In genomic region chr16:30465680-30466298, GRCm38 (mm10) we compare ENCODE assay signal across 13 mouse cellular contexts.
A peak's percentile ranks its signal among the peaks of the same experiment; 100 is the strongest.
DNase-seq lines count a peak whose midpoint lies in the region; ATAC-seq and TF ChIP-seq lines count a peak whose summit lies in the region.
"Had no signal": no experiment of that assay in that cellular context is flagged by ENCODE, and none has a peak within 500 bp of the region (broad histone marks: within the 10 kb centered on the region; RNA-seq: fewer than 3 reads in every experiment).

No protein-coding gene starts in this region.

- no peak overlapping the region for H3K27ac ChIP-seq in lung, embryonic 15.5 days
- H3K27ac ChIP-seq in stomach, postnatal 0 days (replicated peaks), result no peak overlapping the region
- no peak overlapping the region for H3K27ac ChIP-seq in left cerebral cortex, adult 2 months
- H3K27ac ChIP-seq: forebrain, embryonic 13.5 days; hindbrain, embryonic 12.5 days; midbrain, embryonic 13.5 days had no signal

- no peaks in the 10 kb centered on the region for H3K4me1 ChIP-seq in lung, embryonic 15.5 days
- H3K4me1 ChIP-seq in lung, adult 2 months (ENCODE audit: control insufficient read depth, insufficient read depth, low read length), result no peaks in the 10 kb centered on the region
- no peaks in the 10 kb centered on the region for H3K4me1 ChIP-seq in stomach, postnatal 0 days (replicated peaks; ENCODE audit: control insufficient read depth, insufficient read depth)
- H3K4me1 ChIP-seq: forebrain, embryonic 13.5 days; hindbrain, embryonic 12.5 days; midbrain, embryonic 13.5 days had no signal

- H3K9me3 ChIP-seq in lung, embryonic 15.5 days, result no peaks in the 10 kb centered on the region; the same call in 1 of the 2 replicates
- no peaks in the 10 kb centered on the region for H3K9me3 ChIP-seq in stomach, postnatal 0 days (ENCODE audit: control insufficient read depth, low read length)

- H3K4me2 ChIP-seq in lung, embryonic 15.5 days, result no peak overlapping the region
- H3K4me2 ChIP-seq in stomach, postnatal 0 days (replicated peaks; ENCODE audit: low read depth), result no peak overlapping the region
- H3K4me2 ChIP-seq: forebrain, embryonic 13.5 days; hindbrain, embryonic 12.5 days; midbrain, embryonic 13.5 days had no signal

- 39% methylated on average over 5 of the region's 5 CpGs for WGBS in lung, embryonic 15.5 days
- 32% methylated on average over 5 of the region's 5 CpGs for WGBS in lung, adult 2 months
- 46% methylated on average over 5 of the region's 5 CpGs for WGBS in stomach, postnatal 0 days

- H3K36me3 ChIP-seq in lung, embryonic 15.5 days, result no peaks in the 10 kb centered on the region
- no peaks in the 10 kb centered on the region for H3K36me3 ChIP-seq in stomach, postnatal 0 days (ENCODE audit: control insufficient read depth, insufficient read depth, low read length)
- H3K36me3 ChIP-seq: hindbrain, embryonic 12.5 days; midbrain, embryonic 13.5 days had no signal

- DNase-seq in lung, adult 2 months, result no peak
- peak; percentile 16 for DNase-seq in adrenal gland, postnatal 10 days
- DNase-seq in heart, postnatal 4 days, result peak; percentile 30
- DNase-seq in stomach, postnatal 0 days (ENCODE audit: low spot score), result no peak
- DNase-seq in left cerebral cortex, adult 2 months (ENCODE audit: extremely low spot score in 1 of 2, low spot score in 2 of 2), result no peak
- no peak for DNase-seq in cerebellum, postnatal 14 days
- DNase-seq in cerebellum, postnatal 25 days, result no peak
- DNase-seq: thymus, adult 18-20 months had no signal

- no peak overlapping the region for H3K9ac ChIP-seq in lung, embryonic 15.5 days
- H3K9ac ChIP-seq in stomach, postnatal 0 days (ENCODE audit: low read length), result no peak overlapping the region
- H3K9ac ChIP-seq: forebrain, embryonic 13.5 days; hindbrain, embryonic 12.5 days; midbrain, embryonic 13.5 days had no signal

- TF ChIP-seq EP300 in stomach, postnatal 0 days (optimal IDR thresholded peaks at IDR 0.05), result no peak

- intact Hi-C loops in left cerebral cortex, adult 2 months (cut with DNase I), result no loop called here

- peak; percentile 62; the same call in 1 of the 2 replicates for ATAC-seq in lung, embryonic 15.5 days (ENCODE audit: borderline replicate concordance, extremely low read depth, low FRiP score, low TSS enrichment)
- peak; percentile 60; the same call in 1 of the 2 replicates for ATAC-seq in stomach, postnatal 0 days (ENCODE audit: low FRiP score, low TSS enrichment)
- ATAC-seq: activated CD4-positive, CD25-positive, alpha-beta regulatory T cell, adult 4 months; forebrain, embryonic 13.5 days; midbrain, embryonic 13.5 days had no signal

- TF ChIP-seq CTCF in lung, adult 2 months (IDR thresholded peaks at IDR 0.05; ENCODE audit: insufficient read depth, low read length), result no peak
- TF ChIP-seq CTCF in stomach, postnatal 0 days (IDR thresholded peaks at IDR 0.05; ENCODE audit: low read depth), result no peak
- no peak for TF ChIP-seq CTCF in left cerebral cortex, adult 2 months (IDR thresholded peaks at IDR 0.05)

- no peaks in the 10 kb centered on the region for H3K27me3 ChIP-seq in lung, embryonic 15.5 days
- H3K27me3 ChIP-seq in stomach, postnatal 0 days (ENCODE audit: control insufficient read depth, insufficient read depth, low read length), result no peaks in the 10 kb centered on the region
- H3K27me3 ChIP-seq: forebrain, embryonic 13.5 days; hindbrain, embryonic 12.5 days; midbrain, embryonic 13.5 days had no signal

- no peak overlapping the region for H3K4me3 ChIP-seq in lung, embryonic 15.5 days
- H3K4me3 ChIP-seq in lung, adult 2 months (replicated peaks; ENCODE audit: extremely low read depth, low read depth, low read length), result no peak overlapping the region
- H3K4me3 ChIP-seq in stomach, postnatal 0 days (ENCODE audit: low read depth, low read length), result no peak overlapping the region
- no peak overlapping the region for H3K4me3 ChIP-seq in left cerebral cortex, adult 2 months
- H3K4me3 ChIP-seq: forebrain, embryonic 13.5 days; hindbrain, embryonic 12.5 days; midbrain, embryonic 13.5 days had no signal

- no peak for TF ChIP-seq POLR2A in lung, adult 2 months (IDR thresholded peaks at IDR 0.05; ENCODE audit: borderline replicate concordance, extremely low read depth, low read depth, low read length)

Comparison
In these comparisons a context has a peak if more than half of its experiments do, and no peak if none do; other contexts are left out.
1. DNase-seq: peak in adrenal gland, postnatal 10 days (single experiment) and heart, postnatal 4 days (single experiment); none in lung, adult 2 months (single experiment), stomach, postnatal 0 days (single experiment), left cerebral cortex, adult 2 months (0 of 2), cerebellum, postnatal 14 days (0 of 2) and cerebellum, postnatal 25 days (0 of 2).